Mouse (Mus musculus) naive thymus-derived CD4-positive, alpha-beta T cell, adult 2 months (primary cell): ENCODE measurements at regions not wholly inside any gene's neighbourhood (a gene's known extent, or its start where the extent isn't known, plus 50 kb on each side); places are given as distances from the start of the nearest gene placed in this dataset.
"Not testable (repeated sequence)": the region's sequence is repeated elsewhere in the genome, so short reads cannot be mapped to it uniquely, and the experiment has no call there.

ENCODE experiments used
- DNase-seq: peaks from one replicate; pipeline ENCODE4 v3.0.0-alpha.2; 2011; ENCODE audit warnings: low read depth

- DNase-seq = no peak
Measured at GRCm38 (mm10) chr8:8978969-8979368, 288.6 kb upstream of the Arglu1 start.

GRCm38 (mm10) chr8:8973769-8974168 lies 283.4 kb upstream of the Arglu1 start:
- no peak for DNase-seq

GRCm38 (mm10) chr8:8973334-8973733 lies 283.0 kb upstream of the Arglu1 start:
- DNase-seq = no peak

GRCm38 (mm10) chr8:8970776-8971175 lies 280.5 kb upstream of the Arglu1 start:
- no peak for DNase-seq

- no peak for DNase-seq
Measured at GRCm38 (mm10) chr8:8970346-8970745, 280.0 kb upstream of the Arglu1 start.

- no peak for DNase-seq
Measured at GRCm38 (mm10) chr8:8969112-8969950, 279.0 kb upstream of the Arglu1 start.

- no peak for DNase-seq
Measured at GRCm38 (mm10) chr8:8966658-8967048, 276.3 kb upstream of the Arglu1 start.

GRCm38 (mm10) chr8:8965983-8966657 lies 275.8 kb upstream of the Arglu1 start:
- DNase-seq = no peak

GRCm38 (mm10) chr8:8960221-8960620 lies 269.9 kb upstream of the Arglu1 start:
- DNase-seq = no peak

GRCm38 (mm10) chr8:8959787-8960093 lies 269.4 kb upstream of the Arglu1 start:
- no peak for DNase-seq

GRCm38 (mm10) chr8:8959021-8959786 lies 268.9 kb upstream of the Arglu1 start:
- no peak for DNase-seq

GRCm38 (mm10) chr8:8958140-8958539 lies 267.8 kb upstream of the Arglu1 start:
- not testable (repeated sequence) for DNase-seq

- DNase-seq = no peak
Measured at GRCm38 (mm10) chr8:8952212-8952611, 261.9 kb upstream of the Arglu1 start.

GRCm38 (mm10) chr8:8951186-8951585 lies 260.9 kb upstream of the Arglu1 start:
- no peak for DNase-seq

GRCm38 (mm10) chr8:8947516-8948161 lies 257.3 kb upstream of the Arglu1 start:
- DNase-seq = no peak

GRCm38 (mm10) chr8:8942991-8943390 lies 252.7 kb upstream of the Arglu1 start:
- no peak for DNase-seq

GRCm38 (mm10) chr8:8940899-8941298 lies 250.6 kb upstream of the Arglu1 start:
- DNase-seq = no peak

GRCm38 (mm10) chr8:8938536-8938935 lies 248.2 kb upstream of the Arglu1 start:
- no peak for DNase-seq

- no peak for DNase-seq
Measured at GRCm38 (mm10) chr8:8932466-8932865, 242.1 kb upstream of the Arglu1 start.

- DNase-seq = no peak
Measured at GRCm38 (mm10) chr8:8931746-8932145, 241.4 kb upstream of the Arglu1 start.

GRCm38 (mm10) chr8:8928074-8928862 lies 237.9 kb upstream of the Arglu1 start:
- DNase-seq = no peak

GRCm38 (mm10) chr8:8921446-8921845 lies 231.1 kb upstream of the Arglu1 start:
- no peak for DNase-seq
